Mouse (Mus musculus): ENCODE results near the gene Lgals7. TPM values are rescaled to one million over a fixed set of nuclear protein-coding genes. Genes with fewer than 3 reads are reported as not detected.

Lgals7 gene
- not detected for total RNA-seq (2023)

DNA sequence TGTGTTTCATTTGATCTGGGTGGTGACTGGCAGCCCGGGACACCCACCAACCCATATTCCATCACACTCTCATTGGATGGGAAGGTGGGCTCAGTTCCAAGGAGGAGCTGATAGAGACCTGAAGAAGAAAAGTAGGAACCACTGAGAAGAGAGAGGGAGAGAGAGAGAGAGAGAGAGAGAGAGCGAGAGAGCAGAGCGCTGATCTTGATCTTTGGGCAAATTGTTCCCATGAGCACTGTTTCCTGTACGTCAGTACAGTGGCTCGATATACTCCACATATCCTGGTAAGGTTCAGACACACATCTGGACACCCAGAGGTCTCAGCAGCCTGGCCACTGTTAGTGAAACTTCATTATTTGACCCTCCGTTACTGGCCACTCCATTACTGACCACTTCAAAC lies at the start of gene Lgals7:
Gene Lgals7 (plus strand): TSS at position 314 of the 400 bp plus-strand sequence.

DNA sequence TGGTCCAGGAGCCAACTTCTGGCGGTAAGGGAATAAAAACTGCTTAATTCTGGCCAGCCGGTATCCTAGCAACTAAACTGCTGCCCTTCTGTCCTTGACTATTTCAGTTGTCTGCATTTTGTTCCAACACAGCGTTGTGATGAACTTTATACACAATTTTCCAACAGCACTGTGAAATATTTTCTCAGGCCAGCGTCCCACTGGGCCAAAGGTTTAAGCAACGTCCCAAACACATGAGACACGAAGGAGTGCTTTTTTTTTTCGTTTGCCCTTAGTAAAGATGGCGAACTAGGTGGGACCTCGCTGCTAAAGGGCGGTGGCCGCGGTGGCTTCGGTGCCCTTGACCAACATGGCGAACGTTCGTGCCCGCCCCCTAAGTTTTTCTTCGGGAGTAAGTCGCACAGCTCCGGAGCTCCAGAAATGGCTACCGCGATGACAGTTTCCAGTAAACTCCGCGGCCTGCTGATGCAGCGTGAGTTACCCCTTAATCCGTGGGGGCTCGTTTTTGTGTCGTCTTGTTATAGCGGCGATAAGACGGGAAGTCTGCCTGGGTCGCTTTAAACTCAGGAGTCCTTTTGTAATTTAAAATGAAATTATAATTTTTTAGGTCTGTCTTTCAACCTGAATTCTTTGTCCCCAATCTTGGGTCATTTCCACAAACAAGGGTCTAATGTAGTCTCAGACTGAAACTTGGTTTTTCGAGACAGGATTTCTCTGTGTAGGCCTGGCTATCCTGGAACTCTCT lies 38.5 kb upstream of the Lgals7 start, which contains the start of gene Ech1:
Gene Ech1 (plus strand): TSS at position 277 of the 745 bp plus-strand sequence.

DNA sequence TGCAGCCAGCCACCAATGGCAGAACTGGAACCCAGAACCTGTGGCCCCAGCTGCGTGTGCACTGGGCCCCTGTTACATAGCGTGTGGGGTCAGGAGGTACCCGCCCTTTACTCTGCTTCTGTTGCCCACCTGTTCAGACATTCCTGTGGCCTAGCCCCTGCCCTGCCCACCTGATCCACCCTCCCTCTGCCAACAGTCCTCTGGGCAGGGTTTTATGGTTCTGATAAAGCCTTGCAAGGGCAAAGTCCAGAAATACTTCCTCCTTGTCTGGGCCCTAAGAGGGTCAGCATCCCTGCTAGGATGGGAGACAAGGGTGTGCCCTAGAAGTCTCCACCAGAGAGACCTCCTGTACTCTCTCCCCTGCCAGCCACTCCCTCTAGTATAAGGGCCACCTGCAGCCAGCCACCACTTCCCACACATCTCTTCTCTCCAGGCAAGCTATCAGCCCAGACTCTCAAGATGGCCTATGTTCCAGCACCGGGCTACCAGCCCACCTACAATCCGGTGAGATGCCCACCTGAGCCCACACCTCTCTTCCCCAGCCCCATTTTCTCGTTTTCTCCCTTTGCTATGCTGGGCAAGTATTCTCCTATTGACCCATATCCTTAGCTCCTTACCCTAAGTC lies 29.8 kb upstream of the Lgals7 start, which contains the start of gene Lgals4:
Gene Lgals4 (plus strand): TSS at position 132 of the 625 bp plus-strand sequence.

DNA sequence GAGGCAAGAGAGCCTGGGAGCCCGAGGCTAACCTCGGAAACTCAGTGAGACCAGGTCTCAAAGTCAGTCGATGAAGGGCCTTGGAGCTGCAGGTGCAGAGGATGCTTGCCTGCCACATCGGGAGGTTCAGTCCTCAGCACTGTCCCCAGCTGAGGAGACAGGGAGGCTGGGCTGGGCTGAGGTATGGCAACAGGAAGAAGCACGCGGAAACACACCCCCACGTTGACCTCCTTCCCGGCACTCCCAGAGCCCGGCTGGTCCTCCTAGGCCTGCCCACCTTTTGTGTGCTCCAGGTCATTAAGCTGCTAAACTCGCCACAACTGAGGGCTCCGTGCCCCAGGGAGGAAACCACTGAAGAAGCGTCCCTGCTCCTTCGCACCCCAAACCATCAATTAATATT lies 17.5 kb downstream of the Lgals7 start, which contains the start of gene Capn12:
Gene Capn12 (plus strand): TSS at position 224 of the 400 bp plus-strand sequence.

Other genes with a start within 250 kb of the Lgals7 start
- gene Acp7, start 232.5 kb upstream of the Lgals7 start, total RNA-seq (2023) = not detected
- 1.6 TPM for gene Fbxo27, start 171.0 kb upstream of the Lgals7 start, total RNA-seq (2023)
- 15.6 TPM for gene Fbxo17, start 147.0 kb upstream of the Lgals7 start, total RNA-seq (2023)
- gene Mrps12, start 122.0 kb upstream of the Lgals7 start, total RNA-seq (2023) = 27.1 TPM
- gene Sars2, start 121.9 kb upstream of the Lgals7 start, total RNA-seq (2023) = 18.2 TPM
- not detected for gene Ccer2, start 107.7 kb upstream of the Lgals7 start, total RNA-seq (2023)
- 51.1 TPM for gene Sirt2, start 97.1 kb upstream of the Lgals7 start, total RNA-seq (2023)
- 48.3 TPM for gene Nfkbib, start 96.3 kb upstream of the Lgals7 start, total RNA-seq (2023)
- 126 TPM for gene Rinl, start 74.9 kb upstream of the Lgals7 start, total RNA-seq (2023)
- gene Hnrnpl, start 55.3 kb upstream of the Lgals7 start, total RNA-seq (2023) = 641 TPM
- 50.1 TPM for gene Ech1, start 38.6 kb upstream of the Lgals7 start, total RNA-seq (2023)
- gene Lgals4, start 30.0 kb upstream of the Lgals7 start, total RNA-seq (2023) = 9.6 TPM
- gene Capn12, start 17.6 kb downstream of the Lgals7 start, total RNA-seq (2023) = not detected
- gene Actn4, start 98.5 kb downstream of the Lgals7 start, total RNA-seq (2023) = 149 TPM
- 317 TPM for gene Eif3k, start 118.0 kb downstream of the Lgals7 start, total RNA-seq (2023)
- gene Map4k1, start 118.2 kb downstream of the Lgals7 start, total RNA-seq (2023) = 104 TPM

Data from CD8-positive naive resting alpha-beta T cell, adult 57 days (primary cell).